ENCODE assay signal across 35 mouse cellular contexts in the genomic region with DNA sequence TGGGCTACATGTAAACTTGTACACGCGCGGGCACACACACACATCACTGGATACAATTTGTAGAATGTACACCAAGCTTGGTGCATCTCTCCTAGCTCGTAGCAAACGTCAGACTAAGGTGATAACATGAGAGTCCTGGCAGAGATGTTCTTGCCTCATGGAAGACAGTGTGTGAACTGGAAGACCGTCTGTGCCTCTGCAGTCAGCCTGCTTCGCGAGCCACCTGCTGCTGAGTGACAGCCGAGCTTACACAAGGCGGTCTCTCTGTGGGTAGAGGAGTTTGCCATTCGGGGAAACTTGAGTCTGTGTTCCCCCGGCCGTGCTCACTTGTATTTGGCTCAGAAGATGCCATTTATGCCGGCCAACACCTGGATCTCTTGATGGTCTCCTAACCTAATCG. TPM values are rescaled to one million over a fixed set of nuclear protein-coding genes. Genes with fewer than 3 reads are reported as not detected.
DNase-seq lines count a peak whose midpoint lies in the region; ATAC-seq and TF ChIP-seq lines count a peak whose summit lies in the region.
"Had no signal": no experiment of that assay in that cellular context is flagged by ENCODE, and none has a peak within 500 bp of the region (broad histone marks: within the 10 kb centered on the region; RNA-seq: fewer than 3 reads in every experiment).

No protein-coding gene starts in this region.

- no peak for TF ChIP-seq CTCF in forebrain, postnatal 0 days (IDR thresholded peaks at IDR 0.05; ENCODE audit: low read depth)
- no peak for TF ChIP-seq CTCF in left cerebral cortex, adult 2 months (IDR thresholded peaks at IDR 0.05)
- TF ChIP-seq CTCF in testis, adult 2 months (IDR thresholded peaks at IDR 0.05; ENCODE audit: control insufficient read depth, insufficient read depth, insufficient replicate concordance, low read depth, low read length): 0 out of 2 replicates have a peak, but pooled peaks have one; percentile 4

- H3K36me3 ChIP-seq in forebrain, postnatal 0 days (ENCODE audit: insufficient read depth): no peaks in the 10 kb centered on the region
- no peaks in the 10 kb centered on the region for H3K36me3 ChIP-seq in forebrain, embryonic 13.5 days (ENCODE audit: poor library complexity, severe bottlenecking)
- no peaks in the 10 kb centered on the region for H3K36me3 ChIP-seq in testis, adult 2 months (ENCODE audit: control insufficient read depth, insufficient read depth, low read length)
- no peaks in the 10 kb centered on the region for H3K36me3 ChIP-seq in midbrain, embryonic 13.5 days
- H3K36me3 ChIP-seq: embryonic facial prominence, embryonic 12.5 days; forebrain, embryonic 12.5 days; hindbrain, embryonic 15.5 days; intestine, embryonic 15.5 days; limb, embryonic 10.5 days; liver, embryonic 15.5 days; lung, embryonic 15.5 days; midbrain, embryonic 10.5 days; neural tube, embryonic 15.5 days had no signal

- ATAC-seq in forebrain, postnatal 0 days: peak; percentile 38
- ATAC-seq in forebrain, embryonic 13.5 days: no peak
- ATAC-seq in midbrain, embryonic 13.5 days: no peak
- ATAC-seq: intestine, embryonic 15.5 days had no signal

- no peak for TF ChIP-seq POLR2A in testis, adult 2 months (IDR thresholded peaks at IDR 0.05; ENCODE audit: control insufficient read depth, low read depth, low read length)

- H3K27me3 ChIP-seq in forebrain, postnatal 0 days (ENCODE audit: insufficient read depth, low read length): no peaks in the 10 kb centered on the region
- H3K27me3 ChIP-seq in forebrain, embryonic 13.5 days: peaks cover 2% of the 10 kb centered on the region; the same call in 1 of the 2 replicates
- no peaks in the 10 kb centered on the region for H3K27me3 ChIP-seq in testis, adult 2 months (ENCODE audit: control insufficient read depth, insufficient read depth, low read length)
- H3K27me3 ChIP-seq in midbrain, embryonic 13.5 days: no peaks in the 10 kb centered on the region
- H3K27me3 ChIP-seq: embryonic facial prominence, embryonic 12.5 days; hindbrain, embryonic 15.5 days; intestine, embryonic 15.5 days; lung, embryonic 15.5 days; neural tube, embryonic 15.5 days had no signal

- H3K4me1 ChIP-seq in forebrain, postnatal 0 days (ENCODE audit: insufficient read depth): no peaks in the 10 kb centered on the region
- no peaks in the 10 kb centered on the region for H3K4me1 ChIP-seq in forebrain, embryonic 13.5 days
- H3K4me1 ChIP-seq in testis, adult 2 months (ENCODE audit: control insufficient read depth, insufficient read depth, low read length): peaks cover 3% of the 10 kb centered on the region
- no peaks in the 10 kb centered on the region for H3K4me1 ChIP-seq in midbrain, embryonic 13.5 days (replicated peaks)
- H3K4me1 ChIP-seq: embryonic facial prominence, embryonic 12.5 days; forebrain, embryonic 12.5 days; intestine, embryonic 15.5 days; liver, embryonic 15.5 days; lung, embryonic 15.5 days had no signal

- peak; percentile 67 for DNase-seq in forebrain, postnatal 0 days
- DNase-seq in left cerebral cortex, adult 2 months (ENCODE audit: extremely low spot score in 1 of 2, low spot score in 2 of 2): no peak
- no peak for DNase-seq in left cerebral cortex, adult 18-20 months (ENCODE audit: low spot score in 2 of 2)
- no peak for DNase-seq in testis, postnatal 14 days (ENCODE audit: low spot score)
- DNase-seq: adrenal gland, adult 2 months; B cell, adult 2 months; cerebellum, postnatal 10 days; gastrocnemius, postnatal 14 days; heart, adult 11 months; kidney, postnatal 36 days; liver; lung, postnatal 36 days; thymus, adult 18-20 months; thymus, postnatal 36 days had no signal

- H3K9ac ChIP-seq in forebrain, postnatal 0 days: no peak overlapping the region
- no peak overlapping the region for H3K9ac ChIP-seq in forebrain, embryonic 13.5 days
- H3K9ac ChIP-seq in midbrain, embryonic 13.5 days (replicated peaks): no peak overlapping the region
- H3K9ac ChIP-seq: embryonic facial prominence, embryonic 12.5 days; forebrain, embryonic 12.5 days; hindbrain, embryonic 15.5 days; intestine, embryonic 15.5 days; liver, embryonic 15.5 days; lung, embryonic 15.5 days; neural tube, embryonic 15.5 days had no signal

- H3K4me3 ChIP-seq in forebrain, postnatal 0 days (ENCODE audit: low read depth, low read length): no peak overlapping the region
- no peak overlapping the region for H3K4me3 ChIP-seq in forebrain, embryonic 13.5 days
- H3K4me3 ChIP-seq in left cerebral cortex, adult 2 months: no peak overlapping the region
- H3K4me3 ChIP-seq in testis, adult 2 months (ENCODE audit: control insufficient read depth, low read depth, low read length): no peak overlapping the region
- H3K4me3 ChIP-seq in midbrain, embryonic 13.5 days (replicated peaks): no peak overlapping the region
- H3K4me3 ChIP-seq: embryonic facial prominence, embryonic 12.5 days; forebrain, embryonic 12.5 days; hindbrain, embryonic 15.5 days; intestine, embryonic 15.5 days; limb, embryonic 10.5 days; liver, embryonic 15.5 days; lung, embryonic 15.5 days; neural tube, embryonic 15.5 days had no signal

- intact Hi-C loops in left cerebral cortex, adult 2 months (cut with DNase I): no loop called here

- no peak overlapping the region for H3K27ac ChIP-seq in forebrain, postnatal 0 days (ENCODE audit: low read depth, low read length)
- no peak overlapping the region for H3K27ac ChIP-seq in forebrain, embryonic 13.5 days
- peak overlapping the region; percentile 36 for H3K27ac ChIP-seq in left cerebral cortex, adult 2 months
- no peak overlapping the region for H3K27ac ChIP-seq in testis, adult 2 months (ENCODE audit: control insufficient read depth, insufficient read depth, low read depth, low read length)
- H3K27ac ChIP-seq in midbrain, embryonic 13.5 days: no peak overlapping the region
- H3K27ac ChIP-seq: embryonic facial prominence, embryonic 12.5 days; forebrain, embryonic 12.5 days; hindbrain, embryonic 15.5 days; intestine, embryonic 15.5 days; limb, embryonic 10.5 days; liver, embryonic 15.5 days; lung, embryonic 15.5 days; midbrain, embryonic 10.5 days had no signal

- 71% methylated on average over 15 of the region's 15 CpGs for WGBS in forebrain, postnatal 0 days
- 85% methylated on average over 15 of the region's 15 CpGs for WGBS in forebrain, embryonic 13.5 days
- WGBS in midbrain, embryonic 13.5 days: 88% methylated on average over 15 of the region's 15 CpGs

- no peaks in the 10 kb centered on the region for H3K9me3 ChIP-seq in forebrain, postnatal 0 days (ENCODE audit: low read length)
- no peaks in the 10 kb centered on the region for H3K9me3 ChIP-seq in forebrain, embryonic 13.5 days (replicated peaks)
- no peaks in the 10 kb centered on the region for H3K9me3 ChIP-seq in midbrain, embryonic 13.5 days
- H3K9me3 ChIP-seq: embryonic facial prominence, embryonic 12.5 days; forebrain, embryonic 12.5 days; hindbrain, embryonic 15.5 days; intestine, embryonic 15.5 days; limb, embryonic 10.5 days; liver, embryonic 15.5 days; lung, embryonic 15.5 days; midbrain, embryonic 10.5 days; neural tube, embryonic 15.5 days had no signal

- H3K4me2 ChIP-seq in forebrain, postnatal 0 days (ENCODE audit: low read depth): no peak overlapping the region
- no peak overlapping the region for H3K4me2 ChIP-seq in forebrain, embryonic 13.5 days
- H3K4me2 ChIP-seq in midbrain, embryonic 13.5 days (replicated peaks): no peak overlapping the region
- H3K4me2 ChIP-seq: embryonic facial prominence, embryonic 12.5 days; heart, embryonic 11.5 days; hindbrain, embryonic 15.5 days; intestine, embryonic 15.5 days; liver, embryonic 15.5 days; lung, embryonic 15.5 days had no signal

RNA-seq across cellular contexts. Expression of gene Pla2g5, which starts 4.8 kb away (rescaled TPM):
- 0.15 and 2.9 TPM in 2 replicates for total RNA-seq in forebrain, postnatal 0 days (2014; rRNA removed)
- 1.1 and 1.5 TPM in 2 replicates for polyA plus RNA-seq in forebrain, postnatal 0 days (2015; fragmentation: Nextera tagmentation; extraction: Ambion mirVana)
- polyA plus RNA-seq in forebrain, embryonic 13.5 days (2015; fragmentation: Nextera tagmentation; extraction: Ambion mirVana): 0.26 and 0.42 TPM in 2 replicates
- 1 to 10 TPM; 4.5 to 4.7 TPM for total RNA-seq in left cerebral cortex, adult 2 months (2021)
- total RNA-seq in left cerebral cortex, adult 18-20 months (2021): 1 to 10 TPM; 3.6 to 3.9 TPM
- 10.3 and 14.3 TPM in 2 replicates for polyA plus RNA-seq in testis, adult 2 months (2012; rRNA removed)
- polyA plus RNA-seq in midbrain, embryonic 13.5 days (2015; fragmentation: Nextera tagmentation; extraction: Ambion mirVana): 0.27 and 0.59 TPM in 2 replicates
- total RNA-seq: hematopoietic stem cell, adult 5-6 weeks; MEL had no signal

RNA-seq across cellular contexts. Expression of gene Gm13030, which starts 15.3 kb away (rescaled TPM):
- not detected in 2 replicates for total RNA-seq in forebrain, postnatal 0 days (2014; rRNA removed)
- polyA plus RNA-seq in forebrain, postnatal 0 days (2015; fragmentation: Nextera tagmentation; extraction: Ambion mirVana): not detected in 2 replicates
- polyA plus RNA-seq in forebrain, embryonic 13.5 days (2015; fragmentation: Nextera tagmentation; extraction: Ambion mirVana): not detected in 2 replicates
- not detected for total RNA-seq in left cerebral cortex, adult 2 months (2021)
- total RNA-seq in left cerebral cortex, adult 18-20 months (2021): not detected
- not detected in 2 replicates for polyA plus RNA-seq in testis, adult 2 months (2012; rRNA removed)
- polyA plus RNA-seq in midbrain, embryonic 13.5 days (2015; fragmentation: Nextera tagmentation; extraction: Ambion mirVana): not detected in 2 replicates
- total RNA-seq: adrenal gland, adult 2 months; adrenal gland, postnatal 4 days; CH12.LX; gastrocnemius, postnatal 14 days; hematopoietic stem cell, adult 5-6 weeks; MEL; midbrain, postnatal 0 days had no signal
- polyA plus RNA-seq: adrenal gland, adult 2 months; embryonic facial prominence, embryonic 12.5 days; forebrain, embryonic 12.5 days; heart, embryonic 11.5 days; heart, postnatal 0 days; hindbrain, embryonic 15.5 days; intestine, embryonic 15.5 days; kidney, embryonic 14.5 days; limb, embryonic 10.5 days; liver, embryonic 15.5 days; lung, embryonic 15.5 days; midbrain, embryonic 10.5 days; midbrain, postnatal 0 days; neural tube, embryonic 15.5 days; stomach, embryonic 14.5 days had no signal

RNA-seq across cellular contexts. Expression of gene Pla2g2e, which starts 19.3 kb away (rescaled TPM):
- not detected in 2 replicates for total RNA-seq in forebrain, postnatal 0 days (2014; rRNA removed)
- not detected in 2 replicates for polyA plus RNA-seq in forebrain, postnatal 0 days (2015; fragmentation: Nextera tagmentation; extraction: Ambion mirVana)
- not detected in 2 replicates for polyA plus RNA-seq in forebrain, embryonic 13.5 days (2015; fragmentation: Nextera tagmentation; extraction: Ambion mirVana)
- total RNA-seq in left cerebral cortex, adult 2 months (2021): not detected
- not detected for total RNA-seq in left cerebral cortex, adult 18-20 months (2021)
- 0.19 TPM in 1 of 2 replicates, not detected in the other for polyA plus RNA-seq in testis, adult 2 months (2012; rRNA removed)
- polyA plus RNA-seq in midbrain, embryonic 13.5 days (2015; fragmentation: Nextera tagmentation; extraction: Ambion mirVana): not detected in 2 replicates
- total RNA-seq: gastrocnemius, postnatal 14 days; hematopoietic stem cell, adult 5-6 weeks; MEL; midbrain, postnatal 0 days had no signal
- polyA plus RNA-seq: embryonic facial prominence, embryonic 12.5 days; forebrain, embryonic 12.5 days; heart, embryonic 11.5 days; hindbrain, embryonic 15.5 days; intestine, embryonic 15.5 days; limb, embryonic 10.5 days; liver, embryonic 15.5 days; lung, embryonic 15.5 days; midbrain, embryonic 10.5 days; midbrain, postnatal 0 days; neural tube, embryonic 15.5 days; stomach, embryonic 14.5 days had no signal

RNA-seq across cellular contexts. Expression of gene Otud3, which starts 55.3 kb away (rescaled TPM):
- total RNA-seq in forebrain, postnatal 0 days (2014; rRNA removed): 10.5 and 13.1 TPM in 2 replicates
- polyA plus RNA-seq in forebrain, postnatal 0 days (2015; fragmentation: Nextera tagmentation; extraction: Ambion mirVana): 2.6 and 2.8 TPM in 2 replicates
- polyA plus RNA-seq in forebrain, embryonic 13.5 days (2015; fragmentation: Nextera tagmentation; extraction: Ambion mirVana): 2.5 and 3.6 TPM in 2 replicates
- 10 to 100 TPM; 20.3 to 20.4 TPM for total RNA-seq in left cerebral cortex, adult 2 months (2021)
- total RNA-seq in left cerebral cortex, adult 18-20 months (2021): 10 to 100 TPM; 14.8 to 17.1 TPM
- 74.6 and 80.0 TPM in 2 replicates for polyA plus RNA-seq in testis, adult 2 months (2012; rRNA removed)
- 2.4 and 2.5 TPM in 2 replicates for polyA plus RNA-seq in midbrain, embryonic 13.5 days (2015; fragmentation: Nextera tagmentation; extraction: Ambion mirVana)
